Mouse (Mus musculus): ENCODE measurements around the gene Irak2.
A peak's percentile ranks its signal among the peaks of the same experiment; 100 is the strongest.

The Irak2 gene

GRCm38 (mm10) chr6:113638302-113639040 lies at the start of gene Irak2:
Gene Irak2, plus strand, starts transcription at chr6:113638467.
- peak; percentile 93 to 96 for DNase-seq (ENCODE audit: low spot score in 2 of 2)

- DNase-seq (ENCODE audit: low spot score in 2 of 2): no peak
These were observed 45.6 kb upstream of the Irak2 start for GRCm38 (mm10) chr6:113592637-113593036.

- DNase-seq (ENCODE audit: low spot score in 2 of 2): no peak
These were observed 40.3 kb upstream of the Irak2 start for GRCm38 (mm10) chr6:113597945-113598344.

- DNase-seq (ENCODE audit: low spot score in 2 of 2): no peak
These were observed 38.4 kb upstream of the Irak2 start for GRCm38 (mm10) chr6:113599833-113600232.

GRCm38 (mm10) chr6:113600543-113601139 lies 37.6 kb upstream of the Irak2 start, which contains the start of gene Fancd2os:
Gene Fancd2os, minus strand, starts transcription at chr6:113600715.
- no peak for DNase-seq (ENCODE audit: low spot score in 2 of 2)

GRCm38 (mm10) chr6:113602821-113603220 lies 35.4 kb upstream of the Irak2 start:
- no peak for DNase-seq (ENCODE audit: low spot score in 2 of 2)

- peak in 1 of 2 experiments; percentile 10 for DNase-seq (ENCODE audit: low spot score in 2 of 2)
These were observed 34.3 kb upstream of the Irak2 start for GRCm38 (mm10) chr6:113603993-113604392.

GRCm38 (mm10) chr6:113604432-113605223 lies 33.6 kb upstream of the Irak2 start, which contains the start of gene Brk1:
Gene Brk1, plus strand, starts transcription at chr6:113604772.
- peak; percentile 75 to 82 for DNase-seq (ENCODE audit: low spot score in 2 of 2)

- DNase-seq (ENCODE audit: low spot score in 2 of 2): no peak
These were observed 33.1 kb upstream of the Irak2 start for GRCm38 (mm10) chr6:113605224-113605545.

- no peak for DNase-seq (ENCODE audit: low spot score in 2 of 2)
These were observed 29.4 kb upstream of the Irak2 start for GRCm38 (mm10) chr6:113608871-113609270.

- no peak for DNase-seq (ENCODE audit: low spot score in 2 of 2)
These were observed 29.0 kb upstream of the Irak2 start for GRCm38 (mm10) chr6:113609293-113609692.

- DNase-seq (ENCODE audit: low spot score in 2 of 2): no peak
These were observed 25.9 kb upstream of the Irak2 start for GRCm38 (mm10) chr6:113612258-113612969.

- no peak for DNase-seq (ENCODE audit: low spot score in 2 of 2)
These were observed 24.1 kb upstream of the Irak2 start for GRCm38 (mm10) chr6:113614152-113614551.

GRCm38 (mm10) chr6:113614997-113615396 lies 23.3 kb upstream of the Irak2 start:
- DNase-seq (ENCODE audit: low spot score in 2 of 2): no peak

GRCm38 (mm10) chr6:113615489-113615888 lies 22.8 kb upstream of the Irak2 start:
- no peak for DNase-seq (ENCODE audit: low spot score in 2 of 2)

GRCm38 (mm10) chr6:113623386-113623785 lies 14.9 kb upstream of the Irak2 start:
- DNase-seq (ENCODE audit: low spot score in 2 of 2): no peak

GRCm38 (mm10) chr6:113623941-113624751 lies 14.1 kb upstream of the Irak2 start, which contains the start of gene Vhl:
Gene Vhl, plus strand, starts transcription at chr6:113623959.
- peak; percentile 78 to 83 for DNase-seq (ENCODE audit: low spot score in 2 of 2)

- DNase-seq (ENCODE audit: low spot score in 2 of 2): no peak
These were observed 13.1 kb upstream of the Irak2 start for GRCm38 (mm10) chr6:113624989-113625770.

- DNase-seq (ENCODE audit: low spot score in 2 of 2): no peak
These were observed 7.9 kb upstream of the Irak2 start for GRCm38 (mm10) chr6:113630322-113630721.

- no peak for DNase-seq (ENCODE audit: low spot score in 2 of 2)
These were observed 5.4 kb upstream of the Irak2 start for GRCm38 (mm10) chr6:113632863-113633262.
